Mouse (Mus musculus) cerebellum, adult 2 months (tissue): ENCODE measurements around the gene Dusp5.

Experiments
- CTCF ChIP-seq: fragments of 200-500 bp; IDR thresholded peaks from 2 replicates; pipeline ENCODE4 v1.5.1; 2011; ENCODE audit warnings: low read depth, mild to moderate bottlenecking, control low read depth, low read length, moderate library complexity, borderline replicate concordance; ENCODE audit not compliant: insufficient read depth
- POLR2A ChIP-seq: fragments of 200-500 bp; IDR thresholded peaks from 2 replicates; pipeline ENCODE4 v1.6.1; 2011; ENCODE audit warnings: low read length, control low read depth, borderline replicate concordance; ENCODE audit not compliant: insufficient read depth

GRCm38 (mm10) chr19:53552795-53553194 is 23.9 kb downstream of the Dusp5 start:
- TF ChIP-seq CTCF (no peak), POLR2A (no peak)
